Mouse (Mus musculus): ENCODE results near the gene Dgkg. TPM values are rescaled to one million over a fixed set of nuclear protein-coding genes. Genes with fewer than 3 reads are reported as not detected.

Gene Dgkg
- polyA plus RNA-seq, 1 experiment from 2014 or later = 3.2 TPM

GRCm38 (mm10) chr16:22655223-22655622 is 1.8 kb downstream of the Dgkg start:
- 61% methylated on average over 5 of the region's 5 CpGs for WGBS
- no peak overlapping the region for H3K4me2 ChIP-seq (ENCODE audit: low read length)
- no peaks in the 10 kb centered on the region for H3K36me3 ChIP-seq (ENCODE audit: control insufficient read depth, insufficient read depth, low read length)
- peaks cover 32% of the 10 kb centered on the region for H3K27me3 ChIP-seq (replicated peaks; ENCODE audit: control insufficient read depth, insufficient read depth, low read length)
- H3K4me1 ChIP-seq (replicated peaks; ENCODE audit: control insufficient read depth, insufficient read depth, low read length) = peaks cover 6% of the 10 kb centered on the region; the same call in 1 of the 2 replicates
- no peaks in the 10 kb centered on the region for H3K9me3 ChIP-seq (ENCODE audit: control insufficient read depth, low read length)
- DNase-seq (ENCODE audit: low spot score) = no peak
- H3K9ac ChIP-seq (ENCODE audit: low read length) = no peak overlapping the region
- no peak for ATAC-seq (replicated peaks; ENCODE audit: low FRiP score, low TSS enrichment, low read depth)
- no peak overlapping the region for H3K27ac ChIP-seq (ENCODE audit: low read depth)
- no peak overlapping the region for H3K4me3 ChIP-seq (ENCODE audit: low read depth, low read length)

- WGBS = 46% methylated on average over 2 of the region's 2 CpGs
- H3K27ac ChIP-seq (ENCODE audit: low read depth) = no peak overlapping the region
- H3K27me3 ChIP-seq (replicated peaks; ENCODE audit: control insufficient read depth, insufficient read depth, low read length) = peaks cover 32% of the 10 kb centered on the region
- H3K4me1 ChIP-seq (replicated peaks; ENCODE audit: control insufficient read depth, insufficient read depth, low read length) = peaks cover 6% of the 10 kb centered on the region; the same call in 1 of the 2 replicates
- no peak overlapping the region for H3K4me3 ChIP-seq (ENCODE audit: low read depth, low read length)
- H3K36me3 ChIP-seq (ENCODE audit: control insufficient read depth, insufficient read depth, low read length) = no peaks in the 10 kb centered on the region
- no peak overlapping the region for H3K4me2 ChIP-seq (ENCODE audit: low read length)
- no peak overlapping the region for H3K9ac ChIP-seq (ENCODE audit: low read length)
- DNase-seq (ENCODE audit: low spot score) (no peak), ATAC-seq (replicated peaks; ENCODE audit: low FRiP score, low TSS enrichment, low read depth) (no peak)
- no peaks in the 10 kb centered on the region for H3K9me3 ChIP-seq (ENCODE audit: control insufficient read depth, low read length)
Measured at GRCm38 (mm10) chr16:22654477-22654835, 2.6 kb downstream of the Dgkg start.

- H3K4me1 ChIP-seq (replicated peaks; ENCODE audit: control insufficient read depth, insufficient read depth, low read length) = peaks cover 6% of the 10 kb centered on the region; the same call in 1 of the 2 replicates
- no peak for ATAC-seq (replicated peaks; ENCODE audit: low FRiP score, low TSS enrichment, low read depth)
Measured at GRCm38 (mm10) chr16:22653817-22654476, 3.1 kb downstream of the Dgkg start.

GRCm38 (mm10) chr16:22651244-22651643 is 5.8 kb downstream of the Dgkg start:
- H3K36me3 ChIP-seq (ENCODE audit: control insufficient read depth, insufficient read depth, low read length) = no peaks in the 10 kb centered on the region
- H3K4me1 ChIP-seq (replicated peaks; ENCODE audit: control insufficient read depth, insufficient read depth, low read length) = 0 out of 2 replicates have a peak, but pooled peaks cover 3% of the 10 kb centered on the region
- peaks cover 10% of the 10 kb centered on the region for H3K27me3 ChIP-seq (replicated peaks; ENCODE audit: control insufficient read depth, insufficient read depth, low read length)
- DNase-seq (ENCODE audit: low spot score) = no peak
- no peak overlapping the region for H3K27ac ChIP-seq (ENCODE audit: low read depth)
- no peaks in the 10 kb centered on the region for H3K9me3 ChIP-seq (ENCODE audit: control insufficient read depth, low read length)
- no peak overlapping the region for H3K9ac ChIP-seq (ENCODE audit: low read length)
- WGBS = 63% methylated on average over 3 of the region's 3 CpGs
- H3K4me3 ChIP-seq (ENCODE audit: low read depth, low read length) = no peak overlapping the region
- ATAC-seq (replicated peaks; ENCODE audit: low FRiP score, low TSS enrichment, low read depth) = no peak
- H3K4me2 ChIP-seq (ENCODE audit: low read length) = no peak overlapping the region

More at GRCm38 (mm10) chr16:22653817-22654476, 3.1 kb downstream of the Dgkg start:
- no peaks in the 10 kb centered on the region for H3K36me3 ChIP-seq (ENCODE audit: control insufficient read depth, insufficient read depth, low read length)
- WGBS = 90% methylated on average over 11 of the region's 11 CpGs
- no peaks in the 10 kb centered on the region for H3K9me3 ChIP-seq (ENCODE audit: control insufficient read depth, low read length)
- no peak for DNase-seq (ENCODE audit: low spot score)
- H3K9ac ChIP-seq (ENCODE audit: low read length) = no peak overlapping the region
- no peak overlapping the region for H3K27ac ChIP-seq (ENCODE audit: low read depth)
- peaks cover 32% of the 10 kb centered on the region for H3K27me3 ChIP-seq (replicated peaks; ENCODE audit: control insufficient read depth, insufficient read depth, low read length)
- H3K4me3 ChIP-seq (ENCODE audit: low read depth, low read length) = no peak overlapping the region
- no peak overlapping the region for H3K4me2 ChIP-seq (ENCODE audit: low read length)

GRCm38 (mm10) chr16:22645256-22645655 is 11.8 kb downstream of the Dgkg start:
- 83% methylated on average over 1 of the region's 1 CpGs for WGBS

GRCm38 (mm10) chr16:22643460-22643859 is 13.6 kb downstream of the Dgkg start:
- no peak overlapping the region for H3K4me2 ChIP-seq (ENCODE audit: low read length)
- 79% methylated on average over 8 of the region's 8 CpGs for WGBS
- ATAC-seq (replicated peaks; ENCODE audit: low FRiP score, low TSS enrichment, low read depth) = no peak

More at GRCm38 (mm10) chr16:22645256-22645655, 11.8 kb downstream of the Dgkg start:
- no peaks in the 10 kb centered on the region for H3K4me1 ChIP-seq (replicated peaks; ENCODE audit: control insufficient read depth, insufficient read depth, low read length)
- DNase-seq (ENCODE audit: low spot score) = no peak
- H3K27ac ChIP-seq (ENCODE audit: low read depth) = no peak overlapping the region
- ATAC-seq (replicated peaks; ENCODE audit: low FRiP score, low TSS enrichment, low read depth) = no peak
- no peaks in the 10 kb centered on the region for H3K9me3 ChIP-seq (ENCODE audit: control insufficient read depth, low read length)
- no peaks in the 10 kb centered on the region for H3K36me3 ChIP-seq (ENCODE audit: control insufficient read depth, insufficient read depth, low read length)
- H3K4me2 ChIP-seq (ENCODE audit: low read length) = no peak overlapping the region
- no peak overlapping the region for H3K9ac ChIP-seq (ENCODE audit: low read length)
- no peak overlapping the region for H3K4me3 ChIP-seq (ENCODE audit: low read depth, low read length)
- no peaks in the 10 kb centered on the region for H3K27me3 ChIP-seq (replicated peaks; ENCODE audit: control insufficient read depth, insufficient read depth, low read length)

GRCm38 (mm10) chr16:22642953-22643352 is 14.1 kb downstream of the Dgkg start:
- 80% methylated on average over 6 of the region's 6 CpGs for WGBS
- Histone ChIP-seq H3K9me3 (ENCODE audit: control insufficient read depth, low read length) (no peaks in the 10 kb centered on the region), H3K4me1 (replicated peaks; ENCODE audit: control insufficient read depth, insufficient read depth, low read length) (no peaks in the 10 kb centered on the region), H3K4me2 (ENCODE audit: low read length) (no peak overlapping the region), H3K9ac (ENCODE audit: low read length) (no peak overlapping the region), H3K4me3 (ENCODE audit: low read depth, low read length) (no peak overlapping the region), H3K27me3 (replicated peaks; ENCODE audit: control insufficient read depth, insufficient read depth, low read length) (no peaks in the 10 kb centered on the region), H3K27ac (ENCODE audit: low read depth) (no peak overlapping the region), H3K36me3 (ENCODE audit: control insufficient read depth, insufficient read depth, low read length) (no peaks in the 10 kb centered on the region)
- ATAC-seq (replicated peaks; ENCODE audit: low FRiP score, low TSS enrichment, low read depth) (no peak), DNase-seq (ENCODE audit: low spot score) (no peak)

More at GRCm38 (mm10) chr16:22643460-22643859, 13.6 kb downstream of the Dgkg start:
- no peaks in the 10 kb centered on the region for H3K4me1 ChIP-seq (replicated peaks; ENCODE audit: control insufficient read depth, insufficient read depth, low read length)
- H3K9me3 ChIP-seq (ENCODE audit: control insufficient read depth, low read length) = no peaks in the 10 kb centered on the region
- no peaks in the 10 kb centered on the region for H3K27me3 ChIP-seq (replicated peaks; ENCODE audit: control insufficient read depth, insufficient read depth, low read length)
- no peak overlapping the region for H3K27ac ChIP-seq (ENCODE audit: low read depth)
- no peak overlapping the region for H3K9ac ChIP-seq (ENCODE audit: low read length)
- H3K36me3 ChIP-seq (ENCODE audit: control insufficient read depth, insufficient read depth, low read length) = no peaks in the 10 kb centered on the region
- no peak overlapping the region for H3K4me3 ChIP-seq (ENCODE audit: low read depth, low read length)
- DNase-seq (ENCODE audit: low spot score) = no peak

GRCm38 (mm10) chr16:22642054-22642453 is 15.0 kb downstream of the Dgkg start:
- Histone ChIP-seq H3K4me1 (replicated peaks; ENCODE audit: control insufficient read depth, insufficient read depth, low read length) (no peaks in the 10 kb centered on the region), H3K36me3 (ENCODE audit: control insufficient read depth, insufficient read depth, low read length) (no peaks in the 10 kb centered on the region), H3K27me3 (replicated peaks; ENCODE audit: control insufficient read depth, insufficient read depth, low read length) (no peaks in the 10 kb centered on the region), H3K9ac (ENCODE audit: low read length) (no peak overlapping the region), H3K4me2 (ENCODE audit: low read length) (no peak overlapping the region), H3K27ac (ENCODE audit: low read depth) (no peak overlapping the region), H3K4me3 (ENCODE audit: low read depth, low read length) (no peak overlapping the region), H3K9me3 (ENCODE audit: control insufficient read depth, low read length) (no peaks in the 10 kb centered on the region)
- DNase-seq (ENCODE audit: low spot score) (no peak), ATAC-seq (replicated peaks; ENCODE audit: low FRiP score, low TSS enrichment, low read depth) (no peak)
- WGBS = 74% methylated on average over 4 of the region's 4 CpGs

- Histone ChIP-seq H3K4me2 (ENCODE audit: low read length) (no peak overlapping the region), H3K9ac (ENCODE audit: low read length) (no peak overlapping the region), H3K4me1 (replicated peaks; ENCODE audit: control insufficient read depth, insufficient read depth, low read length) (no peaks in the 10 kb centered on the region), H3K27ac (ENCODE audit: low read depth) (no peak overlapping the region), H3K36me3 (ENCODE audit: control insufficient read depth, insufficient read depth, low read length) (no peaks in the 10 kb centered on the region), H3K4me3 (ENCODE audit: low read depth, low read length) (no peak overlapping the region), H3K9me3 (ENCODE audit: control insufficient read depth, low read length) (no peaks in the 10 kb centered on the region), H3K27me3 (replicated peaks; ENCODE audit: control insufficient read depth, insufficient read depth, low read length) (no peaks in the 10 kb centered on the region)
- 24% methylated on average over 9 of the region's 9 CpGs for WGBS
- no peak for ATAC-seq (replicated peaks; ENCODE audit: low FRiP score, low TSS enrichment, low read depth)
- DNase-seq (ENCODE audit: low spot score) = no peak
Measured at GRCm38 (mm10) chr16:22641588-22641987, 15.4 kb downstream of the Dgkg start.
